Comparison of ENCODE assay signal across 8 mouse cellular contexts in genomic region chr7:100988092-100988491, GRCm38 (mm10). TPM values are rescaled to one million over a fixed set of nuclear protein-coding genes. Genes with fewer than 3 reads are reported as not detected.
DNase-seq lines count a peak whose midpoint lies in the region; ATAC-seq and TF ChIP-seq lines count a peak whose summit lies in the region.

No protein-coding gene starts in this region.

- H3K9me3 ChIP-seq in embryonic facial prominence, embryonic 11.5 days (replicated peaks; ENCODE audit: control insufficient read depth, low read length), result no peaks in the 10 kb centered on the region
- H3K9me3 ChIP-seq in heart, embryonic 13.5 days, result no peaks in the 10 kb centered on the region
- no peaks in the 10 kb centered on the region for H3K9me3 ChIP-seq in kidney, embryonic 15.5 days (replicated peaks)
- no peaks in the 10 kb centered on the region for H3K9me3 ChIP-seq in liver, embryonic 14.5 days (ENCODE audit: control insufficient read depth, low read length)
- no peaks in the 10 kb centered on the region for H3K9me3 ChIP-seq in neural tube, embryonic 13.5 days

- ATAC-seq in embryonic facial prominence, embryonic 11.5 days (replicated peaks; ENCODE audit: insufficient number of reproducible peaks, low FRiP score, low TSS enrichment, low read depth), result no peak
- no peak for ATAC-seq in heart, embryonic 13.5 days (ENCODE audit: extremely low read depth, insufficient number of reproducible peaks, low FRiP score, low TSS enrichment)
- 0 out of 2 replicates have a peak, but pooled peaks have one; percentile 45 for ATAC-seq in kidney, embryonic 15.5 days (replicated peaks; ENCODE audit: low FRiP score)
- ATAC-seq in liver, embryonic 14.5 days (ENCODE audit: insufficient read depth), result no peak
- ATAC-seq in neural tube, embryonic 13.5 days (ENCODE audit: low read depth), result peak; percentile 32; the same call in 1 of the 2 replicates

- 14% methylated on average over 9 of the region's 9 CpGs for WGBS in embryonic facial prominence, embryonic 11.5 days
- 6% methylated on average over 9 of the region's 9 CpGs for WGBS in heart, embryonic 13.5 days
- 11% methylated on average over 9 of the region's 9 CpGs for WGBS in kidney, embryonic 15.5 days
- WGBS in liver, embryonic 14.5 days (ENCODE audit: insufficient replicate concordance), result 16% methylated on average over 9 of the region's 9 CpGs
- 24% methylated on average over 9 of the region's 9 CpGs for WGBS in neural tube, embryonic 13.5 days

- H3K36me3 ChIP-seq in embryonic facial prominence, embryonic 11.5 days (replicated peaks; ENCODE audit: control insufficient read depth, insufficient read depth, low read depth, low read length), result no peaks in the 10 kb centered on the region
- H3K36me3 ChIP-seq in heart, embryonic 13.5 days, result no peaks in the 10 kb centered on the region
- no peaks in the 10 kb centered on the region for H3K36me3 ChIP-seq in kidney, embryonic 15.5 days
- H3K36me3 ChIP-seq in liver, embryonic 14.5 days (replicated peaks; ENCODE audit: control insufficient read depth, insufficient read depth, low read depth), result no peaks in the 10 kb centered on the region
- H3K36me3 ChIP-seq in neural tube, embryonic 13.5 days, result no peaks in the 10 kb centered on the region

- no peak for TF ChIP-seq EP300 in liver, embryonic 14.5 days (IDR thresholded peaks at IDR 0.05; ENCODE audit: low read depth)

- H3K4me2 ChIP-seq in embryonic facial prominence, embryonic 11.5 days (ENCODE audit: low read depth, low read length), result no peak overlapping the region
- peak overlapping the region; percentile 40 for H3K4me2 ChIP-seq in heart, embryonic 13.5 days
- H3K4me2 ChIP-seq in kidney, embryonic 15.5 days, result no peak overlapping the region
- H3K4me2 ChIP-seq in liver, embryonic 14.5 days (ENCODE audit: low read depth), result no peak overlapping the region
- no peak overlapping the region for H3K4me2 ChIP-seq in neural tube, embryonic 13.5 days

- H3K4me3 ChIP-seq in embryonic facial prominence, embryonic 11.5 days (ENCODE audit: low read depth, low read length), result no peak overlapping the region
- H3K4me3 ChIP-seq in heart, embryonic 13.5 days, result no peak overlapping the region
- H3K4me3 ChIP-seq in kidney, embryonic 15.5 days (replicated peaks), result no peak overlapping the region
- H3K4me3 ChIP-seq in liver, embryonic 14.5 days (ENCODE audit: insufficient read depth in 1 of 2, low read depth in 2 of 2, low read length in 2 of 2), result no peak overlapping the region
- H3K4me3 ChIP-seq in neural tube, embryonic 13.5 days, result no peak overlapping the region

- H3K27ac ChIP-seq in embryonic facial prominence, embryonic 11.5 days (replicated peaks; ENCODE audit: low read depth, low read length), result no peak overlapping the region
- H3K27ac ChIP-seq in heart, embryonic 13.5 days (replicated peaks), result peak overlapping the region; percentile 48
- H3K27ac ChIP-seq in kidney, embryonic 15.5 days, result peak overlapping the region; percentile 37; the same call in 1 of the 2 replicates
- H3K27ac ChIP-seq in liver, embryonic 14.5 days, result no peak overlapping the region
- H3K27ac ChIP-seq in neural tube, embryonic 13.5 days (replicated peaks), result no peak overlapping the region

- H3K27me3 ChIP-seq in embryonic facial prominence, embryonic 11.5 days (ENCODE audit: control insufficient read depth, insufficient read depth, low read length), result no peaks in the 10 kb centered on the region
- H3K27me3 ChIP-seq in heart, embryonic 13.5 days (replicated peaks), result no peaks in the 10 kb centered on the region
- H3K27me3 ChIP-seq in kidney, embryonic 15.5 days, result 0 out of 2 replicates have a peak, but pooled peaks cover 3% of the 10 kb centered on the region
- H3K27me3 ChIP-seq in liver, embryonic 14.5 days (ENCODE audit: control insufficient read depth, insufficient read depth, low read length), result no peaks in the 10 kb centered on the region
- H3K27me3 ChIP-seq in neural tube, embryonic 13.5 days, result 0 out of 2 replicates have a peak, but pooled peaks cover 5% of the 10 kb centered on the region

- peaks cover 5% of the 10 kb centered on the region for H3K4me1 ChIP-seq in embryonic facial prominence, embryonic 11.5 days (ENCODE audit: control insufficient read depth, insufficient read depth, low read length)
- H3K4me1 ChIP-seq in heart, embryonic 13.5 days, result peaks cover 39% of the 10 kb centered on the region
- peaks cover 35% of the 10 kb centered on the region for H3K4me1 ChIP-seq in kidney, embryonic 15.5 days
- peaks cover 2 to 14% of the 10 kb centered on the region in 2 experiments; a peak in 2 of 4 replicates for H3K4me1 ChIP-seq in liver, embryonic 14.5 days (replicated peaks; ENCODE audit: control insufficient read depth in 2 of 2, insufficient read depth in 2 of 2, low read length in 1 of 2)
- H3K4me1 ChIP-seq in neural tube, embryonic 13.5 days (replicated peaks), result peaks cover 16% of the 10 kb centered on the region

- peak; percentile 68 for TF ChIP-seq CTCF in liver, embryonic 14.5 days (IDR thresholded peaks at IDR 0.05; ENCODE audit: low read depth)

- no peak overlapping the region for H3K9ac ChIP-seq in embryonic facial prominence, embryonic 11.5 days (replicated peaks; ENCODE audit: low read length)
- H3K9ac ChIP-seq in heart, embryonic 13.5 days, result no peak overlapping the region
- H3K9ac ChIP-seq in kidney, embryonic 15.5 days, result no peak overlapping the region
- no peak overlapping the region for H3K9ac ChIP-seq in liver, embryonic 14.5 days (replicated peaks)
- H3K9ac ChIP-seq in neural tube, embryonic 13.5 days, result no peak overlapping the region

- DNase-seq in B cell, adult 2 months, result peak; percentile 67 to 75
- peak; percentile 55 for DNase-seq in adrenal gland, adult 8-10 months
- peak; percentile 82 for DNase-seq in embryonic facial prominence, embryonic 11.5 days (ENCODE audit: low spot score)
- DNase-seq in liver, embryonic 14.5 days (ENCODE audit: low read depth in 3 of 3, low spot score in 3 of 3), result peak in 2 of 3 experiments; percentile 9 to 30
- peak; percentile 81 for DNase-seq in testis, postnatal 10 days (ENCODE audit: low spot score)

RNA-seq across cellular contexts. Expression of gene P2ry6, which starts 13.6 kb away (rescaled TPM):
- total RNA-seq in adrenal gland, adult 8-10 months (2022), result 1 to 10 TPM; 5.4 to 9.5 (median 6.5) TPM
- polyA plus RNA-seq in embryonic facial prominence, embryonic 11.5 days (2014; fragmentation: Nextera tagmentation; extraction: Ambion mirVana), result 1.8 and 1.9 TPM in 2 replicates
- polyA plus RNA-seq in heart, embryonic 13.5 days (2015; fragmentation: Nextera tagmentation; extraction: Ambion mirVana), result 4.3 and 4.6 TPM in 2 replicates
- 5.2 TPM in 2 replicates for polyA plus RNA-seq in kidney, embryonic 15.5 days (2015; fragmentation: Nextera tagmentation; extraction: Ambion mirVana)
- polyA plus RNA-seq in liver, embryonic 14.5 days (2012; rRNA removed), result 2.0 and 2.9 TPM in 2 replicates
- 2.9 TPM in 2 replicates for polyA plus RNA-seq in liver, embryonic 14.5 days (2014; fragmentation: Nextera tagmentation; extraction: Ambion mirVana)
- polyA plus RNA-seq in neural tube, embryonic 13.5 days (2015; fragmentation: Nextera tagmentation; extraction: Ambion mirVana), result 3.6 and 3.9 TPM in 2 replicates

RNA-seq across cellular contexts. Expression of gene P2ry2, which starts 24.6 kb away (rescaled TPM):
- total RNA-seq in adrenal gland, adult 8-10 months (2022), result 1 to 10 TPM; 1.4 to 6.4 (median 3.0) TPM
- polyA plus RNA-seq in embryonic facial prominence, embryonic 11.5 days (2014; fragmentation: Nextera tagmentation; extraction: Ambion mirVana), result 0.31 and 0.46 TPM in 2 replicates
- polyA plus RNA-seq in heart, embryonic 13.5 days (2015; fragmentation: Nextera tagmentation; extraction: Ambion mirVana), result 1.1 and 1.5 TPM in 2 replicates
- 1.1 and 1.5 TPM in 2 replicates for polyA plus RNA-seq in kidney, embryonic 15.5 days (2015; fragmentation: Nextera tagmentation; extraction: Ambion mirVana)
- 0.47 and 0.53 TPM in 2 replicates for polyA plus RNA-seq in liver, embryonic 14.5 days (2012; rRNA removed)
- 0.33 and 0.67 TPM in 2 replicates for polyA plus RNA-seq in liver, embryonic 14.5 days (2014; fragmentation: Nextera tagmentation; extraction: Ambion mirVana)
- polyA plus RNA-seq in neural tube, embryonic 13.5 days (2015; fragmentation: Nextera tagmentation; extraction: Ambion mirVana), result 0.51 and 1.5 TPM in 2 replicates

RNA-seq across cellular contexts. Expression of gene Arhgef17, which starts 56.2 kb away (rescaled TPM):
- 100 to 1,000 TPM in 3 of 4 experiments, 10 to 100 TPM in 1; 95.8 to 118 (median 108) TPM for total RNA-seq in adrenal gland, adult 8-10 months (2022)
- polyA plus RNA-seq in embryonic facial prominence, embryonic 11.5 days (2014; fragmentation: Nextera tagmentation; extraction: Ambion mirVana), result 8.1 and 10.0 TPM in 2 replicates
- polyA plus RNA-seq in heart, embryonic 13.5 days (2015; fragmentation: Nextera tagmentation; extraction: Ambion mirVana), result 5.2 and 5.7 TPM in 2 replicates
- polyA plus RNA-seq in kidney, embryonic 15.5 days (2015; fragmentation: Nextera tagmentation; extraction: Ambion mirVana), result 9.1 and 12.2 TPM in 2 replicates
- polyA plus RNA-seq in liver, embryonic 14.5 days (2012; rRNA removed), result 1.7 and 2.0 TPM in 2 replicates
- polyA plus RNA-seq in liver, embryonic 14.5 days (2014; fragmentation: Nextera tagmentation; extraction: Ambion mirVana), result 0.70 and 0.72 TPM in 2 replicates
- polyA plus RNA-seq in neural tube, embryonic 13.5 days (2015; fragmentation: Nextera tagmentation; extraction: Ambion mirVana), result 6.7 and 7.0 TPM in 2 replicates

Comparison
In these comparisons a context has a peak if more than half of its experiments do, and no peak if none do; other contexts are left out.
1. DNase-seq: peak in every context shown above with its lines; median percentile 82 in embryonic facial prominence, embryonic 11.5 days; 81 in testis, postnatal 10 days; 71 in B cell, adult 2 months; 55 in adrenal gland, adult 8-10 months; 20 in liver, embryonic 14.5 days.
2. ATAC-seq: peak in kidney, embryonic 15.5 days (single experiment) and neural tube, embryonic 13.5 days (single experiment); none in embryonic facial prominence, embryonic 11.5 days (single experiment), heart, embryonic 13.5 days (single experiment) and liver, embryonic 14.5 days (single experiment).
3. H3K27ac ChIP-seq: peak in heart, embryonic 13.5 days (single experiment) and kidney, embryonic 15.5 days (single experiment); none in embryonic facial prominence, embryonic 11.5 days (single experiment), liver, embryonic 14.5 days (single experiment) and neural tube, embryonic 13.5 days (single experiment).